27 mouse cellular contexts compared by ENCODE assay signal in the genomic region with DNA sequence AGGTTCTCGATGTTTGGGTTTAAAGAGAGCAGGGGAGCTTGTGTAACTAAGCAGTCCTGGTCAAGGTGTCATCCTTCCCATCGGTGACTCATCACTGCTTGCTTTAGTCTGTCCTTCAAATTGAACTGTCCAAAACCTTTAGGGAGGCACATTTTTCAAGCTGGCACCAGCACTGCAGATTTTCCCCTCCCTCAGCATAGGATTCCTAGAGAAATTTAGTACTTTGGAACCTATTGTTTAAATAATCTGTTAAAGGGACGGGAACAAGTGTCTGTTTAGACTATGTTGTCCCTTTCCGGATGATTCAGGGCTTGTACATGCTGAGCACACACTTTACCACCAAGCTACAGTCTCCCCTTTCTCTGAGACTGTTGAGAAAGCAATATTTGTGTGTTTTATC. TPM values are rescaled to one million over a fixed set of nuclear protein-coding genes. Genes with fewer than 3 reads are reported as not detected.
DNase-seq lines count a peak whose midpoint lies in the region; ATAC-seq and TF ChIP-seq lines count a peak whose summit lies in the region.
"Had no signal": no experiment of that assay in that cellular context is flagged by ENCODE, and none has a peak within 500 bp of the region (broad histone marks: within the 10 kb centered on the region; RNA-seq: fewer than 3 reads in every experiment).

No protein-coding gene starts in this region.

- ATAC-seq in liver, embryonic 11.5 days (replicated peaks; ENCODE audit: low FRiP score) = no peak
- ATAC-seq: activated CD4-positive, CD25-positive, alpha-beta regulatory T cell, adult 4 months; forebrain, embryonic 15.5 days; hindbrain, embryonic 16.5 days; midbrain, embryonic 13.5 days had no signal

- H3K27me3 ChIP-seq in liver, adult 2 months (ENCODE audit: control insufficient read depth, insufficient read depth, low read length) = no peaks in the 10 kb centered on the region
- no peaks in the 10 kb centered on the region for H3K27me3 ChIP-seq in liver, embryonic 11.5 days (replicated peaks; ENCODE audit: control insufficient read depth, insufficient read depth, low read length)
- H3K27me3 ChIP-seq: embryonic facial prominence, embryonic 13.5 days; forebrain, embryonic 15.5 days; liver, embryonic 13.5 days; stomach, embryonic 15.5 days had no signal

- TF ChIP-seq POLR2A in liver, adult 2 months (IDR thresholded peaks at IDR 0.05; ENCODE audit: extremely low read depth, insufficient read depth, low read length) = no peak

- H3K9me3 ChIP-seq in liver, embryonic 11.5 days (ENCODE audit: control insufficient read depth, low read length) = no peaks in the 10 kb centered on the region
- H3K9me3 ChIP-seq: embryonic facial prominence, embryonic 13.5 days; forebrain, embryonic 10.5 days; forebrain, embryonic 15.5 days; heart, embryonic 10.5 days; hindbrain, embryonic 10.5 days; kidney, embryonic 15.5 days; liver, embryonic 13.5 days; midbrain, embryonic 13.5 days; stomach, embryonic 15.5 days had no signal

- H3K36me3 ChIP-seq in liver, adult 2 months (ENCODE audit: control insufficient read depth, insufficient read depth, low read length) = no peaks in the 10 kb centered on the region
- H3K36me3 ChIP-seq in liver, embryonic 11.5 days (ENCODE audit: control insufficient read depth, insufficient read depth, low read length) = peaks cover 5% of the 10 kb centered on the region
- H3K36me3 ChIP-seq: stomach, embryonic 15.5 days had no signal

- H3K79me2 ChIP-seq in liver, adult 2 months (ENCODE audit: control insufficient read depth, insufficient read depth, low read length) = no peaks in the 10 kb centered on the region

- H3K27ac ChIP-seq in liver, adult 2 months (replicated peaks; ENCODE audit: insufficient read depth, low read depth, low read length) = 0 out of 2 replicates have a peak overlapping the region, but pooled peaks have one; percentile 44
- H3K27ac ChIP-seq in liver, embryonic 11.5 days (ENCODE audit: low read depth, low read length) = no peak overlapping the region
- H3K27ac ChIP-seq: embryonic facial prominence, embryonic 13.5 days; forebrain, embryonic 10.5 days; forebrain, embryonic 15.5 days; heart, embryonic 10.5 days; hindbrain, embryonic 10.5 days; kidney, embryonic 15.5 days; liver, embryonic 13.5 days; midbrain, embryonic 13.5 days; stomach, embryonic 15.5 days had no signal

- no peak overlapping the region for H3K4me2 ChIP-seq in liver, embryonic 11.5 days
- H3K4me2 ChIP-seq: embryonic facial prominence, embryonic 13.5 days; forebrain, embryonic 15.5 days; kidney, embryonic 15.5 days; liver, embryonic 13.5 days; midbrain, embryonic 13.5 days; stomach, embryonic 15.5 days had no signal

- no peak for TF ChIP-seq CTCF in liver, adult 2 months (IDR thresholded peaks at IDR 0.05; ENCODE audit: low read depth, low read length)

- H3K9ac ChIP-seq in liver, adult 2 months (ENCODE audit: low read depth, low read length) = no peak overlapping the region
- no peak overlapping the region for H3K9ac ChIP-seq in liver, embryonic 11.5 days (ENCODE audit: low read depth, low read length)
- H3K9ac ChIP-seq: embryonic facial prominence, embryonic 13.5 days; forebrain, embryonic 15.5 days; kidney, embryonic 15.5 days; liver, embryonic 13.5 days; midbrain, embryonic 13.5 days; stomach, embryonic 15.5 days had no signal

- DNase-seq in adrenal gland, adult (ENCODE audit: inconsistent age in 2 of 2, low spot score in 1 of 2) = peak; percentile 56 to 85
- DNase-seq in adrenal gland, adult 18-20 months (ENCODE audit: low spot score in 2 of 2) = no peak
- DNase-seq in liver, adult 2 months (ENCODE audit: extremely low read depth, low read depth, low spot score) = no peak
- no peak for DNase-seq in liver, embryonic 11.5 days (ENCODE audit: low spot score)
- DNase-seq in 416B (ENCODE audit: low read depth) = peak; percentile 37
- peak; percentile 62 for DNase-seq in yolk sac, embryonic 10.5 days (ENCODE audit: low spot score)
- DNase-seq in lung, adult 18-20 months = no peak
- DNase-seq: adrenal gland, postnatal 14 days; cerebellum, adult 11-12 months; cerebellum, adult 9-11 months; heart, postnatal 14 days; kidney, adult 18-20 months; kidney, postnatal 25 days; liver, embryonic 13.5 days; lung, postnatal 36 days; retina, postnatal 1 day; right cerebral cortex, postnatal 25 days had no signal

- H3K4me1 ChIP-seq in liver, adult 2 months (ENCODE audit: control insufficient read depth, insufficient read depth, low read length) = peaks cover 4% of the 10 kb centered on the region
- H3K4me1 ChIP-seq in liver, embryonic 11.5 days (replicated peaks; ENCODE audit: control insufficient read depth, insufficient read depth, low read length) = peaks cover 5% of the 10 kb centered on the region; the same call in 1 of the 2 replicates
- H3K4me1 ChIP-seq: embryonic facial prominence, embryonic 13.5 days; forebrain, embryonic 15.5 days; midbrain, embryonic 13.5 days; stomach, embryonic 15.5 days had no signal

- H3K4me3 ChIP-seq in liver, adult 2 months (ENCODE audit: insufficient read depth, low read depth, low read length) = no peak overlapping the region
- no peak overlapping the region for H3K4me3 ChIP-seq in liver, embryonic 11.5 days (ENCODE audit: low read depth, low read length)
- H3K4me3 ChIP-seq: embryonic facial prominence, embryonic 13.5 days; forebrain, embryonic 10.5 days; forebrain, embryonic 15.5 days; heart, embryonic 10.5 days; hindbrain, embryonic 10.5 days; kidney, embryonic 15.5 days; liver, embryonic 13.5 days; midbrain, embryonic 13.5 days; stomach, embryonic 15.5 days had no signal

- 12% methylated on average over 4 of the region's 4 CpGs for WGBS in liver, adult 2 months
- WGBS in liver, embryonic 11.5 days = 69% methylated on average over 4 of the region's 4 CpGs

RNA-seq across cellular contexts. Expression of a gene that starts 9.2 kb away (rescaled TPM):
- total RNA-seq in adrenal gland, adult 18-20 months (2021) = 10 to 100 TPM; 15.5 to 17.8 TPM
- total RNA-seq in liver, adult 2 months (2014; rRNA removed) = 3.7 and 5.3 TPM in 2 replicates
- polyA plus RNA-seq in liver, adult 2 months (2012; rRNA removed) = 10.4 and 11.3 TPM in 2 replicates
- 33.7 and 35.9 TPM in 2 replicates for polyA plus RNA-seq in liver, embryonic 11.5 days (2014; fragmentation: Nextera tagmentation; extraction: Ambion mirVana)

RNA-seq across cellular contexts. Expression of a gene that starts 11.8 kb away (rescaled TPM):
- 10 to 100 TPM; 13.2 to 13.6 TPM for total RNA-seq in adrenal gland, adult 18-20 months (2021)
- total RNA-seq in liver, adult 2 months (2014; rRNA removed) = 8.9 and 13.8 TPM in 2 replicates
- 29.7 and 32.5 TPM in 2 replicates for polyA plus RNA-seq in liver, adult 2 months (2012; rRNA removed)
- polyA plus RNA-seq in liver, embryonic 11.5 days (2014; fragmentation: Nextera tagmentation; extraction: Ambion mirVana) = 14.9 and 18.5 TPM in 2 replicates

RNA-seq across cellular contexts. Expression of a gene that starts 11.9 kb away (rescaled TPM):
- total RNA-seq in adrenal gland, adult 18-20 months (2021) = 1 to 10 TPM; 7.2 TPM
- 1.5 and 1.7 TPM in 2 replicates for total RNA-seq in liver, adult 2 months (2014; rRNA removed)
- 2.8 and 3.3 TPM in 2 replicates for polyA plus RNA-seq in liver, adult 2 months (2012; rRNA removed)
- polyA plus RNA-seq in liver, embryonic 11.5 days (2014; fragmentation: Nextera tagmentation; extraction: Ambion mirVana) = 32.6 and 33.3 TPM in 2 replicates

RNA-seq across cellular contexts. Expression of a gene that starts 39.3 kb away (rescaled TPM):
- total RNA-seq in adrenal gland, adult 18-20 months (2021) = 10 to 100 TPM; 68.5 to 72.4 TPM
- total RNA-seq in liver, adult 2 months (2014; rRNA removed) = 23.3 and 29.6 TPM in 2 replicates
- polyA plus RNA-seq in liver, adult 2 months (2012; rRNA removed) = 14.2 and 15.7 TPM in 2 replicates
- 60.4 and 63.0 TPM in 2 replicates for polyA plus RNA-seq in liver, embryonic 11.5 days (2014; fragmentation: Nextera tagmentation; extraction: Ambion mirVana)

RNA-seq across cellular contexts. Expression of a gene that starts 39.9 kb away (rescaled TPM):
- 100 to 1,000 TPM; 214 to 303 TPM for total RNA-seq in adrenal gland, adult 18-20 months (2021)
- total RNA-seq in liver, adult 2 months (2014; rRNA removed) = 128 and 138 TPM in 2 replicates
- 51.9 and 63.5 TPM in 2 replicates for polyA plus RNA-seq in liver, adult 2 months (2012; rRNA removed)
- polyA plus RNA-seq in liver, embryonic 11.5 days (2014; fragmentation: Nextera tagmentation; extraction: Ambion mirVana) = 311 and 347 TPM in 2 replicates

Comparison
In these comparisons a context has a peak if more than half of its experiments do, and no peak if none do; other contexts are left out.
1. DNase-seq: peak in adrenal gland, adult (2 of 2), 416B (single experiment) and yolk sac, embryonic 10.5 days (single experiment); none in adrenal gland, adult 18-20 months (0 of 2), liver, adult 2 months (single experiment), liver, embryonic 11.5 days (single experiment) and lung, adult 18-20 months (0 of 2).